Mouse (Mus musculus) erythroblast, adult 5-6 weeks (primary cell): Measurements from ENCODE around the gene Ifitm5. TPM values are rescaled to one million over a fixed set of nuclear protein-coding genes. Genes with fewer than 3 reads are reported as not detected.

Experiments used
- ATAC-seq: replicated peaks from 2 replicates; pipeline ENCODE4 v1.8.0; 2016; ENCODE audit warnings: moderate number of reproducible peaks, mild to moderate bottlenecking, moderate TSS enrichment, inconsistent platforms; ENCODE audit not compliant: poor library complexity, low FRiP score, severe bottlenecking
- total RNA-seq, 2 experiments: library from RNA; stranded (forward) in 1 of 2; stranded (reverse) in 1 of 2; fragments of 150-400 nt in 1 of 2; fragments of 200-764, 138-1000 nt in 1 of 2; gene quantifications; 2 replicates each; pipeline versions ENCODE4 v1.2.3 to v1.2.4; 2015 to 2017; ENCODE audit warnings: low replicate concordance in 2 of 2

Ifitm5 gene
- total RNA-seq, 2 experiments from 2014 or later = 1.5 TPM; not detected in 1

GRCm38 (mm10) chr7:140966921-140967320 is 16.8 kb upstream of the Ifitm5 start, which contains the start of gene Ifitm1:
Gene Ifitm1 (plus strand): TSS chr7:140967221.
- ATAC-seq = no peak

GRCm38 (mm10) chr7:140962733-140963132 is 12.6 kb upstream of the Ifitm5 start:
- ATAC-seq = no peak

- no peak for ATAC-seq
Measured at GRCm38 (mm10) chr7:140961416-140961815, 11.3 kb upstream of the Ifitm5 start.

GRCm38 (mm10) chr7:140960026-140960425 is 9.9 kb upstream of the Ifitm5 start:
- no peak for ATAC-seq

GRCm38 (mm10) chr7:140959181-140959901 is 9.2 kb upstream of the Ifitm5 start:
- ATAC-seq = 0 out of 2 replicates have a peak, but pooled peaks have one; percentile 33

GRCm38 (mm10) chr7:140956556-140956869 is 6.4 kb upstream of the Ifitm5 start:
- ATAC-seq = no peak

- no peak for ATAC-seq
Measured at GRCm38 (mm10) chr7:140955758-140956555, 5.9 kb upstream of the Ifitm5 start, which contains the start of the genes Gm45717 and Ifitm2. Gene Gm45717 (minus strand): TSS chr7:140955937. Gene Ifitm2 (minus strand): TSS chr7:140955987.

GRCm38 (mm10) chr7:140955342-140955741 is 5.3 kb upstream of the Ifitm5 start:
- ATAC-seq = no peak

- ATAC-seq = no peak
Measured at GRCm38 (mm10) chr7:140954733-140955071, 4.6 kb upstream of the Ifitm5 start.

GRCm38 (mm10) chr7:140953800-140954732 is 4.0 kb upstream of the Ifitm5 start:
- no peak for ATAC-seq

- no peak for ATAC-seq
Measured at GRCm38 (mm10) chr7:140953133-140953532, 3.0 kb upstream of the Ifitm5 start.

GRCm38 (mm10) chr7:140952441-140952840 is 2.4 kb upstream of the Ifitm5 start:
- no peak for ATAC-seq

- no peak for ATAC-seq
Measured at GRCm38 (mm10) chr7:140951765-140952164, 1.7 kb upstream of the Ifitm5 start.

GRCm38 (mm10) chr7:140951051-140951450 is 960 bp upstream of the Ifitm5 start:
- no peak for ATAC-seq

- ATAC-seq = no peak
Measured at GRCm38 (mm10) chr7:140949255-140949654, 836 bp downstream of the Ifitm5 start.

GRCm38 (mm10) chr7:140948161-140948560 is 1.9 kb downstream of the Ifitm5 start:
- no peak for ATAC-seq

- ATAC-seq = no peak
Measured at GRCm38 (mm10) chr7:140946980-140947379, 3.1 kb downstream of the Ifitm5 start.

GRCm38 (mm10) chr7:140946311-140946710 is 3.8 kb downstream of the Ifitm5 start:
- no peak for ATAC-seq

GRCm38 (mm10) chr7:140945247-140945646 is 4.8 kb downstream of the Ifitm5 start:
- ATAC-seq = no peak

GRCm38 (mm10) chr7:140944236-140944635 is 5.9 kb downstream of the Ifitm5 start:
- ATAC-seq = no peak
